Mouse (Mus musculus): ENCODE results near the gene Egfem1.

Gene Egfem1

DNA sequence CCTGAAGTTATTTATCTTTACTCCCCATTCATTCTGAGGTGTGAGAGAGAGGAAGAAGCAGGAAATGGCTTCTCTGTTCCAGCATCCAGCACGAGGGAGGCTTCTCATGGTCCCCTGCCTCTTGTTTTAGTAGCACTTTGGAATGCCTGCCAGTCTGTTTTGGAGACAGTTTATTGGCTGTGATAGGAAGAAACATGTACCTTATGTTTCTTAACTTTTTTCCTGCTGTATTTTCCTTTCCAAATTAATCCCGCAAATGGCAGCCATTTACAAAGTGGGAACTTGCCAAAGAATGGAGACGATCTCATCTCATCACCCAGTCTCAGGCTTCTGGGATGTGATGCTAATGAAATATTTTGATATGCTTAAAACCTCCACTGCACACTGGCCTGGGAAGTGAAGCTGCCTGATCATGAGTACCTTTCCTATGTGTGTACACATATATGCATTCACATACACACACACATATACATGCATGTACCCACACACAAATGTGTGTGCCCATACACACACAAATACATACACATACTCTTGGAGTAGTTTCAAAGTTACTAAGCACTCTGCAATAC lies 260.5 kb downstream of the Egfem1 start:
- no peak for DNase-seq (ENCODE audit: low spot score in 2 of 2)

- DNase-seq (ENCODE audit: low spot score in 2 of 2): no peak
Observed at GRCm38 (mm10) chr3:29345805-29346204, 264.0 kb downstream of the Egfem1 start.

GRCm38 (mm10) chr3:29366907-29367306 lies 285.1 kb downstream of the Egfem1 start:
- DNase-seq (ENCODE audit: low spot score in 2 of 2): no peak

DNA sequence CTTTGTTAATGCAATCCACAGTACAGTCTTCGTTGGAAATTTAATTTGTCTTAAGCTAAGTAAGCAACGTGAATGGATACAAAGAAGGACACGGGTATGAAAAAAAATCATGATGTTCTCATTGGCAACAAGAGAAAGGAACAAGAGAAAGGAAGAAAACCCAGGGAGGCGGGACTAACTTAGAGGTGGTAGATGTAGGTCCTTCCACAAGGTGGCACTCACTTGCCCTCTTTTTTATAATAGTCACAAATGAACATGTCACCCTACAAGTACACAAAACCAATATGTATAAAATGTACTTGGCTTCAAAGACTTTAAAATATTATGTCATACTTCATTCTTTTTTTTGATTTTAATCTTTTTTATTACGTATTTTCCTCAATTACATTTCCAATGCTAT lies 288.7 kb downstream of the Egfem1 start:
- no peak for DNase-seq (ENCODE audit: low spot score in 2 of 2)

DNA sequence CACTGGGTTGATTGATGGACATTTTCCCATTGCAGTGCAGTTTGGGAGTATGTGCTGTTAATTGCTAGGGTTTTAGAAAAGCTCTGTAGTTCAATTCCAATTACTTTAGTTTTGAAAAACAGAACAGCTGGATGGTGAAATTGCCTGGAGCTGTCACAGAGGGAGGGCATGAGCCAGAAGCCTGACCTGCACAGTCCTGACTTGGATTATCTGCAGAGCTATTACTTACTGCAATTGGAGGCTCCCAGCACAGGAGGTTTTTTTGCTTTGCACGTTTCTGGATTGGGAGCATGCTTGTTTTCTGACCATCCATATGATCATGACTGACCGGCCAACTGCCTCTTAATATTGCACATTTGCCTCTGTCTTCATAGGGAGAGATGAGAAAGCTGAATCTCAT lies 299.4 kb downstream of the Egfem1 start:
- DNase-seq (ENCODE audit: low spot score in 2 of 2): no peak

DNA sequence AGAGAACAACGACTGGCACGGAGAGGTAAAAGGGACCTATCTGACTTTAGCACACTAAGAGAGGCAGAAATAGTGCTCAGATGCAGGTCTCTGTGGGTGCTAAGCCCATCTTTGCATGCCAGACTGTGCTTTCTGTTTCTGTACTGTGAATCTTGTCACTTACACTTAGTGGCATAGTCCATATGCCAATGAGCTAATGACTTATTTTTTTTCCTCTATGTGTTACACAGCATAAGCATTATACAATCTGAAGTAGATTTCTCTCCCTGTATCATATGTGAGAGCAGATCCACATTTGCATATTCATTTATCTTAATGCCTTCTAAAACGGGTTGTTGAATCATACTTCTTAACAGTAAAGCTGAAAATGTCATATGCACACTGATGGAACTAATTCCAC lies 317.2 kb downstream of the Egfem1 start:
- DNase-seq (ENCODE audit: low spot score in 2 of 2): no peak

- DNase-seq (ENCODE audit: low spot score in 2 of 2): no peak
Observed at GRCm38 (mm10) chr3:29421634-29422033, 339.8 kb downstream of the Egfem1 start.

- no peak for DNase-seq (ENCODE audit: low spot score in 2 of 2)
Observed at GRCm38 (mm10) chr3:29432109-29433091, 350.6 kb downstream of the Egfem1 start.

DNA sequence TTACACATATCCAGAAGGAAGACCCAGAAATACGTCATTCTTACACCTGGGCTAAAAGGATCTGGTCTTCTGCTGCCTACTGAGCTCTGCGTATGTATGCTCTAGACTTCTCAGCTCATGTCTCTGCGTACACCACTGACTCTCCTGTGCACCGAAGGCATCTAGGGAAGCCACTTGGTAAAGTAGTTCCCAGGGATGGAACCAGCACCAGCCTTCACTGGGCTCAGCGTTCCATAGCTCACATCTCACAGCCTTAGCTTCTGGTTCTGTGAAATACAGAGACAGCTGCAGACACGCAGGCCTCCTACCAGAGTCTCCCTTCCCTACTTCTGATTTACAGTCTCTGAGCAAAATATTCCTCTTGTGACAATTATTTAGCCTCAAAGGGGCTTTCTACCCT lies 361.2 kb downstream of the Egfem1 start:
- no peak for DNase-seq (ENCODE audit: low spot score in 2 of 2)

- peak in 1 of 2 experiments; percentile 39 for DNase-seq (ENCODE audit: low spot score in 2 of 2)
Observed at GRCm38 (mm10) chr3:29444661-29445060, 362.8 kb downstream of the Egfem1 start.

GRCm38 (mm10) chr3:29446081-29446480 lies 364.3 kb downstream of the Egfem1 start:
- no peak for DNase-seq (ENCODE audit: low spot score in 2 of 2)

DNA sequence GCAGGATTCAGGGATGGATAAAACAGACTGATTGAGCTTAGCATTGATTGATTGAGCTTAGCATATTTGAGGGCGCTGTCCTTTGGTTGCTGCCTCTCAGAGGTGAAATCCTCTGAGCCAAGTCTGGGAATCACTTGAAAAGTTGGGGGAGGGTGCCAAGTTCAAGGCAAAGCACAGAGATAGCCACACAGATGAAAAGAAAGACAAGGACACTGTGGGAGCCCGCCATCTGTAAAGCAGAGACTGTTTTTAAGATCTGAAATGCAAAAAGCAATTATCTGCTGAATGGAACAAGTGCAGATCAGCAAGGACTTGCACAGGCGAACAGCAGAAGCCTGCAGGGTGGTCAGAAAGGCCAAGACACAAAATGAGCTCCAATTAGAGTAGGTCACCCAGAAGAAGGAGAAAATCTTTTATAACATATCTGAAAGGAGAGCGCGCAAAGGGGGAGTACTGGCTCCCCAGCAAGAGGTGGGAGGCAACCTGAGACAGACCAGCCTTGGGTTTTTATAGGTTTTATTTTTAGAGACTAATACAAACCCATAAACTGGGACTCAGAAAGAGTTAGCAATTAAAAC lies 367.1 kb downstream of the Egfem1 start:
- DNase-seq (ENCODE audit: low spot score in 2 of 2): no peak

GRCm38 (mm10) chr3:29498211-29498610 lies 416.4 kb downstream of the Egfem1 start:
- DNase-seq (ENCODE audit: low spot score in 2 of 2): no peak

DNA sequence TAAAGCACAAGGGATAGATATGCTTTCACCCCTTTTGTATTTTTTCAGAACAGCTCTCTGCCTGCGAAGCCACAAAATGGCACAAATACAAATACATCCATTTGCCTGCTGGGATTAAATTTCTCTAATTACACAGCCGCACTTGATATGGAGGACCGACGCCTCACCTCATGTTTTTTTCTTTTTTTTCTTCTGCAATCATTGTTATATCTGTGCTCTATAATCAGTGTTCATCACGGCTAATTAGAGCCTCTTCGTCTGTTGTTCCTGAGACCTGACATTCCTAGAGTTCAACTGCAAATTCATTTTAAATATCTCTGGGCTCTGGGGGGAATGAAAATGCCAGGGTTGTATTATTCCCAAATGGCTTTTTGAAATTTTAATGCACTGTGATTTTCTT lies 417.4 kb downstream of the Egfem1 start:
- DNase-seq (ENCODE audit: low spot score in 2 of 2): no peak

- no peak for DNase-seq (ENCODE audit: low spot score in 2 of 2)
Observed at GRCm38 (mm10) chr3:29525298-29525962, 443.6 kb downstream of the Egfem1 start.

GRCm38 (mm10) chr3:29525963-29526301 lies 444.1 kb downstream of the Egfem1 start:
- no peak for DNase-seq (ENCODE audit: low spot score in 2 of 2)

GRCm38 (mm10) chr3:29539211-29539610 lies 457.4 kb downstream of the Egfem1 start:
- no peak for DNase-seq (ENCODE audit: low spot score in 2 of 2)

GRCm38 (mm10) chr3:29539902-29540301 lies 458.1 kb downstream of the Egfem1 start:
- DNase-seq (ENCODE audit: low spot score in 2 of 2): no peak

DNA sequence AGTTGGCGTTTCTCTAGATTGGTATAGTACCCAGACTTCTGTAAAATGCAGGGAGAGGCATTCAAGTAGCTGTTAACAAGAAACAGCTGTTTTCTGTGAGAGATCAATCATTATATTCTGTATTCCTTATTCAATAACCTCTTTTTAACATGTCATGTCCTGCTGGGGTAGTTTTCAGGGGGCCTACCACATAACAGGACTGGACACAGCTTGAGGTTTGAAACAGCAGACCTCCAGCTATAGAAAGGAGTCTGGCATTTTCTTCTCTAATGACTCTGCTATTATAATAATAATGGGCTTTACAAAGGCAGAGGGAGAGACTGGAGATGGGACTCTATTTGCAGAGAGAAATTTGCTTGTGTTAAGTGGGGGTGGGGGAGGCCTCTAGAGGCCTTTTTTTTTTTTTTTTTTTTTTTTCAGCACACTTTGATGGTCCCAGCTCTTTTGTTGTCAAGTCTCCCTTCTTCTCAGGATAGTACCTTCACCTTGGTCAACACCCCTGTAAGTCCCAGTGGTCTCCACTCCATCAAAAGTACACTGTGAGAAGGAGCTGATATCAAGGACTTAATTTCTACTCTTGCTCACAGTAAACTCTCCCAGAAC lies 459.8 kb downstream of the Egfem1 start:
- DNase-seq (ENCODE audit: low spot score in 2 of 2): no peak

DNA sequence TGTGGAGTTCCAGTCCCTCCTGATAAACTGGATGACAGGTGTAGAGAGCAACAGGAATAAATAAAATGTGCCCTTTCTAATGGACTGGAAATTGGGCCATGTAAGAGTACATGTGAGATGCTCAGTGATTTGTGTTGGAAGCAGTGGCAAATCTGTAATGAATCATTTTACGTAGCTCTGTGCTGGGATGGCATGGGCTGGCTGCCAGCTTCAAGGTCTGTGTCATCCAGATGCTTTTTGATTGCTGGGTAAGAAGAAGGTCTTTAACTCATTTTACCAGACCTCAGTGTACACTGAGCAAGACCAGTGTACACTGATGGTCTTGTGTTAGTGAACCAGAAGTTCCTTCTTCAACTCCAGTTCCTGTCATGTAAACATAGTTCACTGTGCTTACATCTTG lies 462.2 kb downstream of the Egfem1 start:
- DNase-seq (ENCODE audit: low spot score in 2 of 2): no peak

GRCm38 (mm10) chr3:29563171-29563570 lies 481.3 kb downstream of the Egfem1 start:
- no peak for DNase-seq (ENCODE audit: low spot score in 2 of 2)

Data from cerebellum, postnatal 4 days (tissue).